ENCODE assay signal across 24 mouse cellular contexts in the genomic region with DNA sequence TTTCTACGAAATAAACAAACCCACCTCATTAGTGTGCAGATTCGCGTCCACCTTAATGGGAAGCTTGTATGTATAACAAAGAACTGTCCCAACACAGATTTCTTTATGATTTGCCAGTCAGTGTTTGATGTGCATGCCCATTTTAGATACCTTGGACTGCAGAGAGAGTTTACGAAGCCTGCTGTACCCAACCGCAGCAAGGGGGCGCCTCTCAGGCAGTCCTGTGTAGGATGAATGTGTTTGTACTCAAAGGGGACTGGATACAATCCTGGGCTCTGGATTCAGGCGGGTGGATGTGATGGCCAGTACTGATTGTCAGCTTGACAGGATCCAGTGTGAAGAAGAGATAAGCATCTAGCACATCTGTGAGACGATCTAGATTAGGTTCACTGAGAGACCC. TPM values are rescaled to one million over a fixed set of nuclear protein-coding genes. Genes with fewer than 3 reads are reported as not detected.
DNase-seq lines count a peak whose midpoint lies in the region; ATAC-seq and TF ChIP-seq lines count a peak whose summit lies in the region.
"Had no signal": no experiment of that assay in that cellular context is flagged by ENCODE, and none has a peak within 500 bp of the region (broad histone marks: within the 10 kb centered on the region; RNA-seq: fewer than 3 reads in every experiment).

No protein-coding gene starts in this region.

- no peak for TF ChIP-seq POLR2A in ES-Bruce4 (IDR thresholded peaks at IDR 0.05; ENCODE audit: insufficient read depth, low read length)
- no peak for TF ChIP-seq POLR2A in thymus, adult 2 months (IDR thresholded peaks at IDR 0.05; ENCODE audit: control insufficient read depth, extremely low read depth, insufficient read depth, low read length, poor library complexity)

- DNase-seq in hindbrain, postnatal 0 days (ENCODE audit: low spot score), result peak; percentile 44
- DNase-seq in liver, embryonic 14.5 days (ENCODE audit: low read depth in 3 of 3, low spot score in 3 of 3), result no peak
- DNase-seq in liver (no peak), ZHBTc4 (ENCODE audit: low read depth, low spot score) (peak; percentile 44)
- no peak for DNase-seq in thymus, adult 2 months
- no peak for DNase-seq in spleen, postnatal 36 days (ENCODE audit: low spot score in 2 of 2)
- DNase-seq: adrenal gland, postnatal 25 days; cerebellum, adult 11-12 months; cerebellum, postnatal 25 days; gastrocnemius, postnatal 10 days; heart, adult 11 months; kidney, adult 9 months; kidney, postnatal 36 days had no signal

- no peak overlapping the region for H3K9ac ChIP-seq in hindbrain, postnatal 0 days (replicated peaks; ENCODE audit: low read length)
- no peak overlapping the region for H3K9ac ChIP-seq in hindbrain, embryonic 13.5 days
- H3K9ac ChIP-seq in liver, embryonic 14.5 days (replicated peaks), result no peak overlapping the region
- H3K9ac ChIP-seq in ES-Bruce4 (ENCODE audit: low read depth, poor library complexity, severe bottlenecking), result no peak overlapping the region
- H3K9ac ChIP-seq: embryonic facial prominence, embryonic 15.5 days; heart, embryonic 13.5 days; hindbrain, embryonic 14.5 days had no signal

- H3K4me1 ChIP-seq in hindbrain, postnatal 0 days (ENCODE audit: insufficient read depth, low read length), result peaks cover 6% of the 10 kb centered on the region
- H3K4me1 ChIP-seq in hindbrain, embryonic 13.5 days (replicated peaks), result peaks cover 33% of the 10 kb centered on the region
- H3K4me1 ChIP-seq in liver, embryonic 14.5 days (replicated peaks; ENCODE audit: control insufficient read depth in 2 of 2, insufficient read depth in 2 of 2, low read length in 1 of 2), result no peaks in the 10 kb centered on the region
- H3K4me1 ChIP-seq in ES-Bruce4 (ENCODE audit: control insufficient read depth, insufficient read depth, low read length), result no peaks in the 10 kb centered on the region
- H3K4me1 ChIP-seq in thymus, adult 2 months (replicated peaks; ENCODE audit: control insufficient read depth, insufficient read depth, low read length), result no peaks in the 10 kb centered on the region
- H3K4me1 ChIP-seq: embryonic facial prominence, embryonic 15.5 days had no signal

- no peak overlapping the region for H3K4me2 ChIP-seq in hindbrain, postnatal 0 days (ENCODE audit: low read depth, low read length)
- no peak overlapping the region for H3K4me2 ChIP-seq in hindbrain, embryonic 13.5 days
- no peak overlapping the region for H3K4me2 ChIP-seq in liver, embryonic 14.5 days (ENCODE audit: low read depth)
- H3K4me2 ChIP-seq: embryonic facial prominence, embryonic 15.5 days; heart, embryonic 13.5 days; hindbrain, embryonic 14.5 days; liver, embryonic 11.5 days had no signal

- no peak for ATAC-seq in hindbrain, postnatal 0 days
- no peak for ATAC-seq in hindbrain, embryonic 13.5 days (ENCODE audit: low FRiP score)
- no peak for ATAC-seq in liver, embryonic 14.5 days (ENCODE audit: insufficient read depth)
- ATAC-seq: forebrain, embryonic 14.5 days had no signal

- H3K9me3 ChIP-seq in hindbrain, postnatal 0 days (ENCODE audit: low read length), result no peaks in the 10 kb centered on the region
- H3K9me3 ChIP-seq in hindbrain, embryonic 13.5 days, result no peaks in the 10 kb centered on the region
- H3K9me3 ChIP-seq in liver, embryonic 14.5 days (ENCODE audit: control insufficient read depth, low read length), result no peaks in the 10 kb centered on the region
- H3K9me3 ChIP-seq in ES-Bruce4 (replicated peaks; ENCODE audit: control insufficient read depth, insufficient read depth, low read length, poor library complexity, severe bottlenecking), result no peaks in the 10 kb centered on the region
- H3K9me3 ChIP-seq: embryonic facial prominence, embryonic 15.5 days; midbrain, embryonic 10.5 days had no signal

- H3K36me3 ChIP-seq in hindbrain, postnatal 0 days (ENCODE audit: insufficient read depth, low read length), result no peaks in the 10 kb centered on the region
- no peaks in the 10 kb centered on the region for H3K36me3 ChIP-seq in hindbrain, embryonic 13.5 days
- no peaks in the 10 kb centered on the region for H3K36me3 ChIP-seq in liver, embryonic 14.5 days (replicated peaks; ENCODE audit: control insufficient read depth, insufficient read depth, low read depth)
- no peaks in the 10 kb centered on the region for H3K36me3 ChIP-seq in ES-Bruce4 (ENCODE audit: control insufficient read depth, insufficient read depth, low read length, poor library complexity, severe bottlenecking)
- H3K36me3 ChIP-seq in thymus, adult 2 months (ENCODE audit: control insufficient read depth, insufficient read depth, low read length), result no peaks in the 10 kb centered on the region
- H3K36me3 ChIP-seq: embryonic facial prominence, embryonic 15.5 days; heart, embryonic 13.5 days; midbrain, embryonic 10.5 days had no signal

- H3K27ac ChIP-seq in hindbrain, postnatal 0 days, result no peak overlapping the region
- no peak overlapping the region for H3K27ac ChIP-seq in hindbrain, embryonic 13.5 days
- no peak overlapping the region for H3K27ac ChIP-seq in liver, embryonic 14.5 days
- no peak overlapping the region for H3K27ac ChIP-seq in ES-Bruce4 (ENCODE audit: insufficient read depth, low read length)
- H3K27ac ChIP-seq in thymus, adult 2 months (ENCODE audit: control insufficient read depth, insufficient read depth, low read length), result no peak overlapping the region
- H3K27ac ChIP-seq: embryonic facial prominence, embryonic 15.5 days; heart, embryonic 13.5 days; hindbrain, embryonic 14.5 days; midbrain, embryonic 10.5 days had no signal

- 52% methylated on average over 8 of the region's 8 CpGs for WGBS in hindbrain, postnatal 0 days
- WGBS in hindbrain, embryonic 13.5 days, result 59% methylated on average over 8 of the region's 8 CpGs
- 42% methylated on average over 8 of the region's 8 CpGs for WGBS in liver, embryonic 14.5 days (ENCODE audit: insufficient replicate concordance)
- WGBS in thymus, adult 2 months, result 70% methylated on average over 8 of the region's 8 CpGs

- no peaks in the 10 kb centered on the region for H3K27me3 ChIP-seq in hindbrain, postnatal 0 days (ENCODE audit: insufficient read depth, low read length)
- H3K27me3 ChIP-seq in hindbrain, embryonic 13.5 days, result peaks cover 9% of the 10 kb centered on the region; the same call in 1 of the 2 replicates
- H3K27me3 ChIP-seq in liver, embryonic 14.5 days (ENCODE audit: control insufficient read depth, insufficient read depth, low read length), result no peaks in the 10 kb centered on the region
- H3K27me3 ChIP-seq in ES-Bruce4 (ENCODE audit: control insufficient read depth, insufficient read depth, low read length, poor library complexity, severe bottlenecking), result no peaks in the 10 kb centered on the region
- no peaks in the 10 kb centered on the region for H3K27me3 ChIP-seq in thymus, adult 2 months (ENCODE audit: control insufficient read depth, insufficient read depth, low read length)

- H3K4me3 ChIP-seq in hindbrain, postnatal 0 days (ENCODE audit: low read length), result no peak overlapping the region
- no peak overlapping the region for H3K4me3 ChIP-seq in hindbrain, embryonic 13.5 days
- no peak overlapping the region for H3K4me3 ChIP-seq in liver, embryonic 14.5 days (ENCODE audit: insufficient read depth in 1 of 2, low read depth in 2 of 2, low read length in 2 of 2)
- H3K4me3 ChIP-seq in ES-Bruce4 (ENCODE audit: low read depth, low read length), result no peak overlapping the region
- H3K4me3 ChIP-seq in thymus, adult 2 months (ENCODE audit: control insufficient read depth, insufficient read depth, low read length), result no peak overlapping the region
- H3K4me3 ChIP-seq: embryonic facial prominence, embryonic 15.5 days; heart, embryonic 13.5 days; midbrain, embryonic 10.5 days had no signal

- no peak for TF ChIP-seq EP300 in liver, embryonic 14.5 days (IDR thresholded peaks at IDR 0.05; ENCODE audit: low read depth)
- no peak for TF ChIP-seq EP300 in ES-Bruce4 (IDR thresholded peaks at IDR 0.05; ENCODE audit: insufficient read depth, low read depth, low read length)

- TF ChIP-seq CTCF in hindbrain, postnatal 0 days (IDR thresholded peaks at IDR 0.05; ENCODE audit: low read depth), result peak; percentile 63
- TF ChIP-seq CTCF in liver, embryonic 14.5 days (IDR thresholded peaks at IDR 0.05; ENCODE audit: low read depth), result peak; percentile 33
- peak; percentile 70 for TF ChIP-seq CTCF in ES-Bruce4 (IDR thresholded peaks at IDR 0.05; ENCODE audit: low read depth, low read length)
- TF ChIP-seq CTCF in thymus, adult 2 months (IDR thresholded peaks at IDR 0.05; ENCODE audit: borderline replicate concordance, control insufficient read depth, extremely low read depth, insufficient read depth, low read length, poor library complexity), result no peak

RNA-seq across cellular contexts. Expression of a gene that starts 6.6 kb away (rescaled TPM):
- 433 and 470 TPM in 2 replicates for total RNA-seq in hindbrain, postnatal 0 days (2014; rRNA removed)
- polyA plus RNA-seq in hindbrain, postnatal 0 days (2015; fragmentation: Nextera tagmentation; extraction: Ambion mirVana), result 176 and 177 TPM in 2 replicates
- polyA plus RNA-seq in hindbrain, embryonic 13.5 days (2015; fragmentation: Nextera tagmentation; extraction: Ambion mirVana), result 78.0 and 87.2 TPM in 2 replicates
- polyA plus RNA-seq in liver, embryonic 14.5 days (2012; rRNA removed), result 0.03 and 0.25 TPM in 2 replicates
- polyA plus RNA-seq in liver, embryonic 14.5 days (2014; fragmentation: Nextera tagmentation; extraction: Ambion mirVana), result 0.04 TPM in 1 of 2 replicates, not detected in the other
- polyA plus RNA-seq in ES-Bruce4 (2011; ENCODE audit: insufficient read depth, insufficient read length, low read depth, missing spikeins), result 0.27 and 0.67 TPM in 2 replicates
- 0.24 and 0.26 TPM in 2 replicates for polyA plus RNA-seq in thymus, adult 2 months (2012; rRNA removed)
- total RNA-seq: adrenal gland, postnatal 25 days; neutrophil, adult 5-6 weeks had no signal
- polyA plus RNA-seq: C2C12; intestine, embryonic 14.5 days had no signal

Comparison
In these comparisons a context has a peak if more than half of its experiments do, and no peak if none do; other contexts are left out.
1. DNase-seq: peak in hindbrain, postnatal 0 days (single experiment) and ZHBTc4 (single experiment); none in liver, embryonic 14.5 days (0 of 3), liver (single experiment), thymus, adult 2 months (single experiment) and spleen, postnatal 36 days (0 of 2).
2. RNA of a gene that starts 6.6 kb away (polyA plus RNA-seq): 176 to 177 TPM in hindbrain, postnatal 0 days and 78.0 to 87.2 TPM in hindbrain, embryonic 13.5 days; 0.27 to 0.67 TPM in ES-Bruce4, 0.24 to 0.26 TPM in thymus, adult 2 months and 0.03 to 0.25 TPM in liver, embryonic 14.5 days; every median in the first group is over 10 times any median in the second.